Mouse (Mus musculus): Measurements from ENCODE around the gene Lyst. TPM values are rescaled to one million over a fixed set of nuclear protein-coding genes. Genes with fewer than 3 reads are reported as not detected.

Gene Lyst
- total and polyA plus RNA-seq, 3 experiments = 2.9 to 3.1 TPM; not detected in 1

- peaks cover 0 to 4% of the 10 kb centered on the region in 2 experiments; a peak in 1 of 4 replicates for H3K4me1 ChIP-seq (ENCODE audit: control insufficient read depth in 1 of 2, insufficient read depth in 2 of 2, low read length in 2 of 2)
- no peaks in the 10 kb centered on the region for H3K9me3 ChIP-seq (replicated peaks; ENCODE audit: insufficient read depth, low read length)
- H3K27me3 ChIP-seq (ENCODE audit: control insufficient read depth in 1 of 2, insufficient read depth in 2 of 2, low read length in 2 of 2) = no peaks in the 10 kb centered on the region
- TF ChIP-seq GATA1 (IDR thresholded peaks at IDR 0.05; ENCODE audit: low read depth, low read length) (no peak), USF2 (IDR thresholded peaks at IDR 0.05; ENCODE audit: borderline replicate concordance in 1 of 2, insufficient read depth in 1 of 2, low read depth in 1 of 2, low read length in 2 of 2) (no peak), JUND (IDR thresholded peaks at IDR 0.05; ENCODE audit: low read depth, low read length) (no peak), HCFC1 (IDR thresholded peaks at IDR 0.05; ENCODE audit: low read depth, low read length) (no peak), TAL1 (IDR thresholded peaks at IDR 0.05; ENCODE audit: low read length) (no peak), ZC3H11A (IDR thresholded peaks at IDR 0.05; ENCODE audit: low read depth, low read length) (no peak), MYB (IDR thresholded peaks at IDR 0.05; ENCODE audit: low read depth, low read length) (no peak), GABPA (IDR thresholded peaks at IDR 0.05; ENCODE audit: low read depth, low read length) (no peak), BHLHE40 (IDR thresholded peaks at IDR 0.05; ENCODE audit: borderline replicate concordance, low read depth, low read length) (no peak), SIN3A (IDR thresholded peaks at IDR 0.05; ENCODE audit: low read length) (no peak), ETS1 (IDR thresholded peaks at IDR 0.05; ENCODE audit: low read depth, low read length) (no peak), ZNF384 (IDR thresholded peaks at IDR 0.05; ENCODE audit: low read depth, low read length) (no peak), ELF1 (IDR thresholded peaks at IDR 0.05; ENCODE audit: low read depth, low read length) (no peak), CHD1 (IDR thresholded peaks at IDR 0.05; ENCODE audit: low read depth, low read length) (no peak), USF1 (IDR thresholded peaks at IDR 0.05; ENCODE audit: low read depth, low read length) (no peak), MAZ (IDR thresholded peaks at IDR 0.05; ENCODE audit: low read depth, low read length) (no peak), CTCF (IDR thresholded peaks at IDR 0.05 in 2 of 3, conservative IDR thresholded peaks at IDR 0.05 in 1 of 3; ENCODE audit: control insufficient read depth in 1 of 3, insufficient read depth in 1 of 3, low read depth in 2 of 3, low read length in 3 of 3, poor library complexity in 1 of 3, severe bottlenecking in 1 of 3) (no peak)
- peaks cover 0 to 2% of the 10 kb centered on the region in 2 experiments for H3K36me3 ChIP-seq (ENCODE audit: control insufficient read depth in 1 of 2, insufficient read depth in 2 of 2, low read length in 2 of 2)
- H3K4me3 ChIP-seq (ENCODE audit: control insufficient read depth in 1 of 2, insufficient read depth in 1 of 2, low read depth in 2 of 2, low read length in 2 of 2) = no peak overlapping the region
- no peak overlapping the region for H3K9ac ChIP-seq (ENCODE audit: control insufficient read depth, low read depth, low read length, poor library complexity, severe bottlenecking)
- H3K27ac ChIP-seq (ENCODE audit: control insufficient read depth, low read depth, low read length) = no peak overlapping the region
- H3K79me2 ChIP-seq (ENCODE audit: control insufficient read depth, insufficient read depth, low read length, poor library complexity) = no peaks in the 10 kb centered on the region
- DNase-seq (ENCODE audit: low read depth, low spot score) = no peak
These were observed 24.0 kb downstream of the Lyst start for GRCm38 (mm10) chr13:13614235-13614634.

- no peaks in the 10 kb centered on the region for H3K27me3 ChIP-seq (ENCODE audit: control insufficient read depth in 1 of 2, insufficient read depth in 2 of 2, low read length in 2 of 2)
- no peaks in the 10 kb centered on the region for H3K79me2 ChIP-seq (ENCODE audit: control insufficient read depth, insufficient read depth, low read length, poor library complexity)
- no peak overlapping the region for H3K4me3 ChIP-seq (ENCODE audit: control insufficient read depth in 1 of 2, insufficient read depth in 1 of 2, low read depth in 2 of 2, low read length in 2 of 2)
- DNase-seq (ENCODE audit: low read depth, low spot score) = no peak
- H3K9ac ChIP-seq (ENCODE audit: control insufficient read depth, low read depth, low read length, poor library complexity, severe bottlenecking) = no peak overlapping the region
- no peaks in the 10 kb centered on the region for H3K9me3 ChIP-seq (replicated peaks; ENCODE audit: insufficient read depth, low read length)
- no peak overlapping the region for H3K27ac ChIP-seq (ENCODE audit: control insufficient read depth, low read depth, low read length)
- peaks cover 0 to 13% of the 10 kb centered on the region in 2 experiments; a peak in 3 of 4 replicates for H3K36me3 ChIP-seq (ENCODE audit: control insufficient read depth in 1 of 2, insufficient read depth in 2 of 2, low read length in 2 of 2)
- H3K4me1 ChIP-seq (ENCODE audit: control insufficient read depth in 1 of 2, insufficient read depth in 2 of 2, low read length in 2 of 2) = peaks cover 0 to 6% of the 10 kb centered on the region in 2 experiments; a peak in 1 of 4 replicates
- TF ChIP-seq NELFE (IDR thresholded peaks at IDR 0.05; ENCODE audit: low read depth, low read length) (no peak), MAZ (IDR thresholded peaks at IDR 0.05; ENCODE audit: low read depth, low read length) (no peak), ELF1 (IDR thresholded peaks at IDR 0.05; ENCODE audit: low read depth, low read length) (no peak), ZMIZ1 (IDR thresholded peaks at IDR 0.05; ENCODE audit: low read depth, low read length) (no peak), JUND (IDR thresholded peaks at IDR 0.05; ENCODE audit: low read depth, low read length) (no peak), RAD21 (IDR thresholded peaks at IDR 0.05; ENCODE audit: low read depth, low read length) (no peak; the same call in 1 of the 2 replicates), USF1 (IDR thresholded peaks at IDR 0.05; ENCODE audit: low read depth, low read length) (no peak), KAT2A (conservative IDR thresholded peaks at IDR 0.05; ENCODE audit: low read depth, low read length) (no peak), SMC3 (IDR thresholded peaks at IDR 0.05; ENCODE audit: low read depth, low read length) (no peak), USF2 (IDR thresholded peaks at IDR 0.05; ENCODE audit: borderline replicate concordance in 1 of 2, insufficient read depth in 1 of 2, low read depth in 1 of 2, low read length in 2 of 2) (no peak), EP300 (IDR thresholded peaks at IDR 0.05; ENCODE audit: low read depth in 1 of 2, low read length in 2 of 2) (no peak), CHD1 (IDR thresholded peaks at IDR 0.05; ENCODE audit: low read depth, low read length) (no peak), SIN3A (IDR thresholded peaks at IDR 0.05; ENCODE audit: low read length) (no peak), POLR2A (IDR thresholded peaks at IDR 0.05; ENCODE audit: control insufficient read depth in 1 of 2, insufficient read depth in 1 of 2, low read depth in 1 of 2, low read length in 2 of 2, poor library complexity in 1 of 2) (no peak), HCFC1 (IDR thresholded peaks at IDR 0.05; ENCODE audit: low read depth, low read length) (no peak), GABPA (IDR thresholded peaks at IDR 0.05; ENCODE audit: low read depth, low read length) (no peak), RCOR1 (IDR thresholded peaks at IDR 0.05; ENCODE audit: low read depth, low read length) (no peak), CHD2 (IDR thresholded peaks at IDR 0.05; ENCODE audit: low read length) (no peak), POLR2AphosphoS2 (IDR thresholded peaks at IDR 0.05; ENCODE audit: low read length) (no peak)
These were observed 31.3 kb downstream of the Lyst start for GRCm38 (mm10) chr13:13621456-13621855.
